Mouse (Mus musculus): ENCODE measurements around the gene Prl2c5. TPM values are rescaled to one million over a fixed set of nuclear protein-coding genes. Genes with fewer than 3 reads are reported as not detected.
A peak's percentile ranks its signal among the peaks of the same experiment; 100 is the strongest.
"Not testable (repeated sequence)": the region's sequence is repeated elsewhere in the genome, so short reads cannot be mapped to it uniquely, and the experiment has no call there.

The Prl2c5 gene
- total RNA-seq, 1 experiment: 0.58 TPM

DNA sequence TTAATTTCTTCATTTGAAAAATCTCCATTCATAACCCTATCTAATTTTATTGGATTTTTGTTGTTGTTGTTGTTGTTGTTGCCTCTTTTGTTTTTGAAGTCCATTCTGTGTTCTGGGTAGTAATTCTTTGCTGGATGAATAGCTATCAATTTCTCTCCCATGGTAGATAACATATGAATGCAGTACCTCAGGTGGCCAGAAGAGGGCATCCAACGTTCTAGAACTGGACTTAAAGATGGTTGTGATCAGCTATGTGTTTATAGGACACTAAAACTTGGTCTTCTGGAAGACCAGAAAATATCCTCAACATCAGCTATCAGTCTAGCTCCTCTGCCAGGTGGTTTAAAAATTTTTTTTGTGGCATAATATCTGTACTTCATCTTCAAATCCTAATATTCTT lies 54.9 kb downstream of the Prl2c5 start:
- DNase-seq (ENCODE audit: low read depth, low spot score): peak; percentile 12
- in situ Hi-C loops (cut with MboI; ENCODE audit: low sequenced_read_pairs in 2 of 2, unreplicated experiment in 2 of 2): loop anchor here in 1 of 2 experiments (25.0 kb wide), 1 partner anchor 175 kb away; no protein-coding TSS in a partner anchor
- not testable (repeated sequence) for H3K27ac ChIP-seq (ENCODE audit: insufficient read depth, low read depth, low read length, poor library complexity, severe bottlenecking); H3K4me1 ChIP-seq (ENCODE audit: control insufficient read depth in 2 of 2, insufficient read depth in 2 of 2, low read length in 2 of 2, poor library complexity in 1 of 2); H3K9ac ChIP-seq (ENCODE audit: insufficient read depth, low read depth, low read length, poor library complexity, severe bottlenecking); H3K4me3 ChIP-seq (ENCODE audit: insufficient read depth in 1 of 2, low read depth in 1 of 2, low read length in 2 of 2, poor library complexity in 1 of 2, severe bottlenecking in 1 of 2); H3K36me3 ChIP-seq (ENCODE audit: control insufficient read depth, insufficient read depth, low read length, poor library complexity, severe bottlenecking); H3K9me3 ChIP-seq (ENCODE audit: control insufficient read depth, insufficient read depth, low read depth, low read length)

Other genes starting within 250 kb of the Prl2c5 start
- gene Prl2c2, start 177.3 kb upstream of the Prl2c5 start, total RNA-seq (2012; rRNA removed): 0.48 and 1.6 TPM in 2 replicates
- gene Gpr137b, start 211.3 kb downstream of the Prl2c5 start, total RNA-seq (2012; rRNA removed): 23.7 and 24.8 TPM in 2 replicates

Measured in ES-E14 (cell line).